Mouse (Mus musculus): Measurements from ENCODE around the gene Rps15. TPM values are rescaled to one million over a fixed set of nuclear protein-coding genes. Genes with fewer than 3 reads are reported as not detected.

The Rps15 gene
- polyA plus RNA-seq, 1 experiment from 2014 or later: 939 TPM

- peak overlapping the region; percentile 63 for H3K4me3 ChIP-seq (ENCODE audit: low read length)
- peaks cover 19% of the 10 kb centered on the region for H3K4me1 ChIP-seq (replicated peaks; ENCODE audit: control insufficient read depth, insufficient read depth, low read length)
- no peaks in the 10 kb centered on the region for H3K9me3 ChIP-seq (ENCODE audit: control insufficient read depth, low read length)
- peak overlapping the region; percentile 89 for H3K4me2 ChIP-seq (ENCODE audit: low read depth, low read length)
- peak overlapping the region; percentile 71 for H3K9ac ChIP-seq (ENCODE audit: low read length)
- peak overlapping the region; percentile 71 for H3K27ac ChIP-seq (ENCODE audit: low read length)
- H3K27me3 ChIP-seq (ENCODE audit: control insufficient read depth, insufficient read depth, low read depth, low read length): no peaks in the 10 kb centered on the region
- WGBS: 5% methylated on average over 19 of the region's 19 CpGs
- peaks cover 15% of the 10 kb centered on the region for H3K36me3 ChIP-seq (ENCODE audit: control insufficient read depth, insufficient read depth, low read length)
- no peak for ATAC-seq (ENCODE audit: low read depth)
These were observed 32.2 kb upstream of the Rps15 start for GRCm38 (mm10) chr10:80259861-80260641.

DNA sequence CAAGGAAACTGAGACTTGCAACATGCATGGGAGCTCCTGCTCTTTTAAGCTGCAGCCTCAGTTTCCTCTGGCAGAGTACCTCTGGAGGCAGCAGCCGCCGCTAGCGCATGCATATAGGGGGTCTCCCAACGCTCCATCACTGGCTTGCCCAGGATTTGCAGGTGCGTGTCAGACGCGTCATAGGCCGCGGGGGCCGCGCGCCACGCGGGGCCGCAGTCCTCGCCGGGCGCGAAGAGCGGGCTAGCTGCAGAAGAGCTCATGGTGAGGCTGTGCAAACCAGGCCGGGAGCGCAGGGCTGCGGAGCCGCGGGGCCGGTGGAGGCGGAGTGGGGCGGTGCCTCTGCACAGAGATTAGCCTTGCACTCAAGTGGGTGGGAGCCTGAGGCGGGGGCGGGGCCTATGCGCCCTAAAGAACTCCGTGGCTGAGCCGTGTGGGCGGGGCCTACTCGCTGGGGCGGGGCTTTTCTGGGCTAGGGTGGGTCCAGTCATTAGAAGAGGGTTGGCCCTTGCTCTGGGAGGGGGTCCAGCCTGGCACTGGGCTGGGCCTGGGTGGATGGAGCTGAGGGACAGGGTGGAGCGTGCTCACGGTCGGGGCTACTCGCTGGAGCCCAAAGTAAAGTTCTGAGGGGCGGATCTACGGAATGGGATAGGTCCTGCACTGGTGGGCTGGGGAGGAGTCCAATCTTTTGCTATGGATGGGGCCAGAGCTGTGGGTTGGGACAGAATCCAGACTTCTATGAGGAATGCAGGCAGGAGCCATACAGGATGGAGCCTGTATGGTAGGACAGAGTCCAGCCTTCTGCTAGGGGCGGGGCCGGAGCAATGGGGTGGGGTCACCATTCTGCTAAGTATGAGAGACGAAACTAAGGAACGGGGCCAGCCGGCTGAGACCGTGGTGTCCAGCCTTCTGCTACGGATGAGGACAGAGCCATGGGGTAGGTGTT is 31.3 kb upstream of the Rps15 start, which contains the start of the genes Gamt and Dazap1:
Gene Gamt (minus strand): TSS at position 371 of the 943 bp plus-strand sequence.
Gene Dazap1 (plus strand): TSS at position 845 of the 943 bp plus-strand sequence.
- H3K4me2 ChIP-seq (ENCODE audit: low read depth, low read length): peak within 1 kb of the TSS; percentile 89
- WGBS: under 1% methylated on average over 49 of the region's 49 CpGs
- H3K27me3 ChIP-seq (ENCODE audit: control insufficient read depth, insufficient read depth, low read depth, low read length): no peaks in the 10 kb centered on the region
- no peaks in the 10 kb centered on the region for H3K9me3 ChIP-seq (ENCODE audit: control insufficient read depth, low read length)
- H3K4me3 ChIP-seq (ENCODE audit: low read length): peak within 1 kb of the TSS; percentile 63
- peak within 1 kb of the TSS; percentile 100 for H3K27ac ChIP-seq (ENCODE audit: low read length)
- peaks cover 11% of the 10 kb centered on the region for H3K36me3 ChIP-seq (ENCODE audit: control insufficient read depth, insufficient read depth, low read length)
- H3K4me1 ChIP-seq (replicated peaks; ENCODE audit: control insufficient read depth, insufficient read depth, low read length): peaks cover 19% of the 10 kb centered on the region
- ATAC-seq (ENCODE audit: low read depth): peak; percentile 90
- peak within 1 kb of the TSS; percentile 75 for H3K9ac ChIP-seq (ENCODE audit: low read length)

DNA sequence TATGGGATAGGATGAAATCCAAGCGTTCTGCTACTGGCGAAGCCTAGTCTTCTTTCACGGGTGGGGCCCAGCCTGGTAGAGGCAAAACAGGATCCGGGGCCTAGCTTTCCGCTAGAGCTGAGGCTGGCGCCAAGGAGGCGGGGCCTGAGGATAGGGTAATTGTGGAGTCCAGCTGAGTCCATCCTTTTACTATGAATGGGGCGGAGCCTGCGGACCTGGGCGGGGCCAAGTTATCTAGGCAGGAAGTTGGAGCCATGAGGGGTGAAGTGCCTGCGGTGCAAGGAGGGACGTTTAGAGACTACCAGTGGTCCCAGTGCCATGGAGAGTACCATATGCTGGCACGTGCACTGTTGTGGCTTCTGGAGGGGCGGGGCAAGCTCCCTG is 30.7 kb upstream of the Rps15 start:
- under 1% methylated on average over 14 of the region's 14 CpGs for WGBS
- ATAC-seq (ENCODE audit: low read depth): peak; percentile 79
- peak overlapping the region; percentile 89 for H3K4me2 ChIP-seq (ENCODE audit: low read depth, low read length)
- peak overlapping the region; percentile 63 for H3K4me3 ChIP-seq (ENCODE audit: low read length)
- H3K27ac ChIP-seq (ENCODE audit: low read length): peak overlapping the region; percentile 100
- H3K9ac ChIP-seq (ENCODE audit: low read length): peak overlapping the region; percentile 75
- H3K27me3 ChIP-seq (ENCODE audit: control insufficient read depth, insufficient read depth, low read depth, low read length): no peaks in the 10 kb centered on the region
- no peaks in the 10 kb centered on the region for H3K9me3 ChIP-seq (ENCODE audit: control insufficient read depth, low read length)
- peaks cover 25% of the 10 kb centered on the region for H3K4me1 ChIP-seq (replicated peaks; ENCODE audit: control insufficient read depth, insufficient read depth, low read length)
- H3K36me3 ChIP-seq (ENCODE audit: control insufficient read depth, insufficient read depth, low read length): peaks cover 9% of the 10 kb centered on the region

DNA sequence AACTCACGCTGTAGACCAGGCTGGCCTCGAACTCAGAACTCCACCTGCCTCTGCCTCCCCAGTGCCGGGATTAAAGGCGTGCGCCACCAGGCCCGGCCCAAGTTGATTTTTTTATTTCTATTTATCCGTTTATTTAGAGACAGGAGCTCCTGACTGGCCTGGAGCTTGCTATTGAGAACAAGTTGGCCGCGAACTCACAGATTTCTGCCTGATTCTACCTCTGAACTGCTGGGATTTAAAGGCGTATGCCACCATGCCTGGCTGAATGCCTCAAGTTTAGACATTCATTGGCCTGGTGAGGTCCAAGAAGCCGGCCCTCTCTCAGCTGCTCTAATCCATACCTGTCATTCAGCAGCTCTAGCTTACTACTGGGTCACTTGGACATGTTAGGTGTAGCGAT is 30.1 kb upstream of the Rps15 start:
- 67% methylated on average over 12 of the region's 12 CpGs for WGBS
- H3K9me3 ChIP-seq (ENCODE audit: control insufficient read depth, low read length): no peaks in the 10 kb centered on the region
- peak overlapping the region; percentile 100 for H3K27ac ChIP-seq (ENCODE audit: low read length)
- H3K4me1 ChIP-seq (replicated peaks; ENCODE audit: control insufficient read depth, insufficient read depth, low read length): peaks cover 31% of the 10 kb centered on the region
- H3K9ac ChIP-seq (ENCODE audit: low read length): peak overlapping the region; percentile 75
- H3K36me3 ChIP-seq (ENCODE audit: control insufficient read depth, insufficient read depth, low read length): peaks cover 4% of the 10 kb centered on the region
- H3K4me3 ChIP-seq (ENCODE audit: low read length): peak overlapping the region; percentile 63
- peak overlapping the region; percentile 89 for H3K4me2 ChIP-seq (ENCODE audit: low read depth, low read length)
- no peaks in the 10 kb centered on the region for H3K27me3 ChIP-seq (ENCODE audit: control insufficient read depth, insufficient read depth, low read depth, low read length)
- ATAC-seq (ENCODE audit: low read depth): no peak

GRCm38 (mm10) chr10:80262776-80263365 is 29.4 kb upstream of the Rps15 start:
- peaks cover 38% of the 10 kb centered on the region for H3K4me1 ChIP-seq (replicated peaks; ENCODE audit: control insufficient read depth, insufficient read depth, low read length)
- no peak overlapping the region for H3K27ac ChIP-seq (ENCODE audit: low read length)
- 89% methylated on average over 10 of the region's 10 CpGs for WGBS

DNA sequence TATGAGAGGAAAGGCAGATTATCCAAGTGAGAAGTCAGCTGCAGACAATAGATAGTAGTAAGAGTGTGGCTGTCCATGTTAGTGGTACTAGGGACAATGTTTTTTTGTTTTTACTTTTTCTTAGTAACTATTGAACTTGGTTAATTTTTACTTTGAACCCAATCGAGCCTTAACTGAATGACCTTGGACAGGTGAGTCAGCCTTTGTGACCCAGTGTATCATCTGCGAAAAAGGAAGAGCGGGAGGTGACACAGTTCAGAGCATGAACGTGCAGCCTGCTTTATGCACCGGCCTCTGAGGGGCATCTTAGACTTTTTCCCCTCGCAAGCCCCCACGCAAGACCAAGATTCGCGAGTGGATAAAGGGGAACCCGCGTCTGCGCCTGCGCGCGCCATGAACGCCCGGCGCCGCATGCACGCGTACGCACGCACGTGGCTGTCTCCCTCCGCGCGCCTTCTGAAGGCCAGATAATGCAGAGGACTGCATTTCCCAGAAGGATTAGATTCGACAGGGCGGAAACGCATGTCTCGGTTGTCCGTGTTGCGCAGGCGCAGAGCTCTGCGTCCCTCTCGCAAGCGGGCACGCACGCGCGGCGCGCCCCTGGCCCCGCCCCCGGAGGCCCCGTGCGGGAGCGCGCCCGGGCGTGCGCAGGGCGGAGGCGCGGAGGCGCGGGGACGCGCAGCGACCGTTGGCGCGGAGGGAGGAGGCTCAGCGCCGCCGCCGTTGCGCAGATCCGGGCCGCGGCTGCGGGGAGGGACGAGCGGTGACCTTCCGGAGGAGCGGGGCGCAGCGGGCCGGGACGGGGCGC is 27.7 kb upstream of the Rps15 start:
- H3K36me3 ChIP-seq (ENCODE audit: control insufficient read depth, insufficient read depth, low read length): peaks cover 4% of the 10 kb centered on the region; the same call in 1 of the 2 replicates
- H3K4me3 ChIP-seq (ENCODE audit: low read length): peak overlapping the region; percentile 80
- H3K9ac ChIP-seq (ENCODE audit: low read length): peak overlapping the region; percentile 100
- 1% methylated on average over 60 of the region's 81 CpGs for WGBS
- peaks cover 42% of the 10 kb centered on the region for H3K4me1 ChIP-seq (replicated peaks; ENCODE audit: control insufficient read depth, insufficient read depth, low read length)
- peak overlapping the region; percentile 82 for H3K27ac ChIP-seq (ENCODE audit: low read length)
- ATAC-seq (ENCODE audit: low read depth): peak; percentile 50
- H3K27me3 ChIP-seq (ENCODE audit: control insufficient read depth, insufficient read depth, low read depth, low read length): no peaks in the 10 kb centered on the region
- H3K9me3 ChIP-seq (ENCODE audit: control insufficient read depth, low read length): no peaks in the 10 kb centered on the region
- peak overlapping the region; percentile 90 for H3K4me2 ChIP-seq (ENCODE audit: low read depth, low read length)

More at GRCm38 (mm10) chr10:80262776-80263365, 29.4 kb upstream of the Rps15 start:
- H3K9ac ChIP-seq (ENCODE audit: low read length): no peak overlapping the region
- ATAC-seq (ENCODE audit: low read depth): no peak
- H3K4me2 ChIP-seq (ENCODE audit: low read depth, low read length): no peak overlapping the region
- H3K9me3 ChIP-seq (ENCODE audit: control insufficient read depth, low read length): no peaks in the 10 kb centered on the region
- no peaks in the 10 kb centered on the region for H3K27me3 ChIP-seq (ENCODE audit: control insufficient read depth, insufficient read depth, low read depth, low read length)
- no peak overlapping the region for H3K4me3 ChIP-seq (ENCODE audit: low read length)
- peaks cover 4% of the 10 kb centered on the region; the same call in 1 of the 2 replicates for H3K36me3 ChIP-seq (ENCODE audit: control insufficient read depth, insufficient read depth, low read length)

GRCm38 (mm10) chr10:80265149-80265486 is 27.1 kb upstream of the Rps15 start:
- Histone ChIP-seq H3K9ac (ENCODE audit: low read length) (peak overlapping the region; percentile 100), H3K27me3 (ENCODE audit: control insufficient read depth, insufficient read depth, low read depth, low read length) (no peaks in the 10 kb centered on the region), H3K9me3 (ENCODE audit: control insufficient read depth, low read length) (no peaks in the 10 kb centered on the region), H3K27ac (ENCODE audit: low read length) (peak overlapping the region; percentile 82), H3K4me1 (replicated peaks; ENCODE audit: control insufficient read depth, insufficient read depth, low read length) (peaks cover 36% of the 10 kb centered on the region), H3K4me2 (ENCODE audit: low read depth, low read length) (peak overlapping the region; percentile 69), H3K36me3 (ENCODE audit: control insufficient read depth, insufficient read depth, low read length) (peaks cover 4% of the 10 kb centered on the region; the same call in 1 of the 2 replicates), H3K4me3 (ENCODE audit: low read length) (peak overlapping the region; percentile 80)
- WGBS: 1% methylated on average over 18 of the region's 18 CpGs
- no peak for ATAC-seq (ENCODE audit: low read depth)

DNA sequence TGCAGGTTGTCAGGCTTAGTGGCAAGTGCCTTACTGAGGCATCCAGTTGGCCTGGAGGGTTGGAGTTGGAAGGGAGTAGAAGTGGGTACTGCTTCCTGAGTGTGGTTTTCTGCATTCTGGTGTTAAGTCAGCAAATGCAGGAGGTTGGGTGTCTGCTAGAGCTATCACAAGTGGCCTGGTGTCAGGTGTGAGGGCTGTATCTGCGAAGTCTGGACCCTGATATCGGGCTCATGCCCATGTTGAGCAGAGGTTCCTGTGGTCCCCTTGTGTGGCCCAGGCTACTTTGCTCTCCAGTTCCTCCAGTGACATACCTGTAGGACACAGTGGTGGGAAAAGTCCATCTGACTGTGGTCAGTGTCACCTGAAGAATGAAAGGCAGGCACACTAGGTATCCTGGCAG is 22.2 kb upstream of the Rps15 start:
- Histone ChIP-seq H3K9ac (ENCODE audit: low read length) (no peak overlapping the region), H3K4me1 (replicated peaks; ENCODE audit: control insufficient read depth, insufficient read depth, low read length) (peaks cover 32% of the 10 kb centered on the region), H3K4me3 (ENCODE audit: low read length) (no peak overlapping the region), H3K9me3 (ENCODE audit: control insufficient read depth, low read length) (no peaks in the 10 kb centered on the region), H3K36me3 (ENCODE audit: control insufficient read depth, insufficient read depth, low read length) (peaks cover 16% of the 10 kb centered on the region; the same call in 1 of the 2 replicates), H3K27me3 (ENCODE audit: control insufficient read depth, insufficient read depth, low read depth, low read length) (no peaks in the 10 kb centered on the region), H3K27ac (ENCODE audit: low read length) (no peak overlapping the region), H3K4me2 (ENCODE audit: low read depth, low read length) (no peak overlapping the region)
- 86% methylated on average over 2 of the region's 2 CpGs for WGBS
- ATAC-seq (ENCODE audit: low read depth): no peak

All from lung, embryonic 16.5 days (tissue).